19 mouse cellular contexts compared by ENCODE assay signal in genomic region chr13:32398616-32399015, GRCm38 (mm10).
"Had no signal": no experiment of that assay in that cellular context is flagged by ENCODE, and none has a peak within 500 bp of the region (broad histone marks: within the 10 kb centered on the region; RNA-seq: fewer than 3 reads in every experiment).

No protein-coding gene starts in this region.

- H3K4me3 ChIP-seq: kidney, embryonic 15.5 days; limb, embryonic 12.5 days; limb, embryonic 15.5 days; midbrain, embryonic 12.5 days; midbrain, embryonic 15.5 days; neural tube, embryonic 13.5 days had no signal

- ATAC-seq: liver, postnatal 0 days; lung, postnatal 0 days; midbrain, embryonic 15.5 days had no signal

- H3K27me3 ChIP-seq: kidney, embryonic 15.5 days; limb, embryonic 12.5 days; limb, embryonic 15.5 days; midbrain, embryonic 12.5 days; midbrain, embryonic 15.5 days; neural tube, embryonic 13.5 days had no signal

- H3K36me3 ChIP-seq: kidney, embryonic 15.5 days; limb, embryonic 12.5 days; limb, embryonic 15.5 days; midbrain, embryonic 12.5 days; midbrain, embryonic 15.5 days; neural tube, embryonic 13.5 days had no signal

- H3K9ac ChIP-seq: kidney, embryonic 15.5 days; limb, embryonic 12.5 days; limb, embryonic 15.5 days; liver, embryonic 14.5 days; liver, postnatal 0 days; lung, embryonic 14.5 days; midbrain, embryonic 12.5 days; midbrain, embryonic 15.5 days; neural tube, embryonic 13.5 days had no signal

- H3K27ac ChIP-seq: kidney, embryonic 15.5 days; limb, embryonic 12.5 days; limb, embryonic 15.5 days; liver, embryonic 14.5 days; midbrain, embryonic 12.5 days; midbrain, embryonic 15.5 days; neural tube, embryonic 13.5 days; stomach, postnatal 0 days had no signal

- H3K4me2 ChIP-seq: kidney, embryonic 15.5 days; limb, embryonic 12.5 days; limb, embryonic 15.5 days; liver, embryonic 11.5 days; lung, embryonic 14.5 days; midbrain, embryonic 12.5 days; midbrain, embryonic 15.5 days; neural tube, embryonic 13.5 days had no signal

- H3K4me1 ChIP-seq: kidney, embryonic 15.5 days; limb, embryonic 12.5 days; limb, embryonic 15.5 days; midbrain, embryonic 12.5 days; midbrain, embryonic 15.5 days; neural tube, embryonic 13.5 days had no signal

- H3K9me3 ChIP-seq: limb, embryonic 15.5 days; midbrain, embryonic 12.5 days; midbrain, embryonic 15.5 days; neural tube, embryonic 13.5 days had no signal

- DNase-seq: kidney, adult 8-10 months; kidney, postnatal 10 days; kidney, postnatal 36 days; left cerebral cortex, postnatal 4 days; liver, postnatal 0 days; lung, embryonic 14.5 days; thymus, adult 2 months; thymus, postnatal 14 days; thymus, postnatal 4 days had no signal
